Mouse (Mus musculus) lung, adult 2 months (tissue): Measurements from ENCODE around the gene Rnaseh2c.

Source experiments
- CTCF ChIP-seq: fragments of 200-500 bp; IDR thresholded peaks from 2 replicates; pipeline ENCODE4 v1.5.1; 2011; ENCODE audit warnings: mild to moderate bottlenecking, low read length, control low read depth; ENCODE audit not compliant: insufficient read depth
- POLR2A ChIP-seq: fragments of 200-500 bp; IDR thresholded peaks from 2 replicates; pipeline ENCODE4 v1.6.1; 2011; ENCODE audit warnings: low read depth, mild to moderate bottlenecking, control low read depth, low read length, borderline replicate concordance; ENCODE audit errors: extremely low read depth

DNA sequence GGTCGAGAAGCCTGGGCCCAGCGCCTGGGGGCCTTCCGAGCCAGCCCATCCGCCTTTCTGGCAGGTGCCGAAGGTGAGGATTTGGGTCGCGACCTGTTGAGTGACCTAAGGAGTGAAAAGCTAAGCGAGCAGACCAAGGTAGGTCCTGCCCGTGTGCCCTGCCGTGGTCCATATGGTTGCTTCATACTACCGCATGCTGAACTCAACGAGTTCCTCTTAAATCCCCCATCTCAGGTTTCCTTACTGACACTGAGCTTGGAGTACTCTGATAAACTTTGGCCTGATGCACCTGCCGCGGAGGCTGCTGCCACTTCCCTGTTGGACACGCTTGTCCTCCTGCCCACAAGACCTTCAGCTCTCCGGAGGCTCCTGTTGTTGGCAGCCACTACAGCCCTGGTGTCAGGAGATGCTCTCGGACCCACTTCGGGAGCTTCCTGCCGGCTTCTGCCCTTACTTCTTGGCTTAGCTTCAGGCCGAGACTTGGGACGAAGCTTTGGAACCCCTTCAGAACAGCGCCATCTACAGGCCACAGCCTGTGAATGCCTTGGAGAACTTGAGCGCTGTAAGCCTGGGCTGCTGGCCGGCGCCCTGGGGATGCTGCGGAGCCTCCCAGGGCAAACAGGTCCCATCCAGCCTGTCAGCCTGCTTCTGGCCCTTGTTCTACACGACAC is 33.1 kb upstream of the Rnaseh2c start:
- TF ChIP-seq CTCF (peak; percentile 86), POLR2A (no peak)
